Mouse (Mus musculus): ENCODE data around the gene Il1r2. TPM values are rescaled to one million over a fixed set of nuclear protein-coding genes. Genes with fewer than 3 reads are reported as not detected.

Gene Il1r2
- 1.6 and 2.1 TPM in 2 replicates for polyA plus RNA-seq (2015; fragmentation: Nextera tagmentation; extraction: Ambion mirVana)

DNA sequence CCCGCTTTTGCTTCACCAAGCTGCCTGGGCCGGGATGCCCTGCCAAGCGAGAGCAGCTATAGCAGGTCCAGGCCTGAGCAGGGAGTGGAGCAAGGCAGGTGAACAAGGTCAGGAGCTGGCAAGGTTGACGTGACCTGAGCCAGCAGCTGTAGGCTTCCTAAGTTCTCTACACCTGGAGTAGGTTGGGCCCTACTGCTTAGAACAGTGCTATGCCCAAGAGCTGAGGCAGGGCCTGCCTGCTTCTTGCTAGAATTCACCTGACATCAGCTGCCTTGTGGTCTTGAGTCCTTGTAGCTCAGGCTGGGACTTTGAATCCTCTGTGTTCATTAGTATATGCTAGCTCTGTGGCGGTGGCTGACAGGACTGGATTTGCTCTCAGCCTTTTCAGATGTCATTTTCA, at the start of gene Il1r2:
Gene Il1r2, plus strand, starts transcription at position 301 of the 400 bp plus-strand sequence.
- H3K4me2 ChIP-seq (replicated peaks; ENCODE audit: low read depth), result no peak within 1 kb of the TSS
- no peak for ATAC-seq
- WGBS, result 86% methylated on average over 5 of the region's 5 CpGs
- no peaks in the 10 kb centered on the region for H3K27me3 ChIP-seq (replicated peaks; ENCODE audit: control insufficient read depth, insufficient read depth, low read length)
- H3K9me3 ChIP-seq (ENCODE audit: control insufficient read depth), result no peaks in the 10 kb centered on the region
- no peak within 1 kb of the TSS for H3K9ac ChIP-seq (ENCODE audit: low read depth, low read length)
- H3K27ac ChIP-seq (ENCODE audit: low read depth, low read length), result no peak within 1 kb of the TSS
- no peak within 1 kb of the TSS for H3K4me3 ChIP-seq (ENCODE audit: low read depth, low read length)
- no peaks in the 10 kb centered on the region for H3K36me3 ChIP-seq (ENCODE audit: control insufficient read depth, insufficient read depth)
- no peak for TF ChIP-seq CTCF (IDR thresholded peaks at IDR 0.05; ENCODE audit: low read depth)
- H3K4me1 ChIP-seq (replicated peaks; ENCODE audit: control insufficient read depth, insufficient read depth, low read length), result no peaks in the 10 kb centered on the region

DNA sequence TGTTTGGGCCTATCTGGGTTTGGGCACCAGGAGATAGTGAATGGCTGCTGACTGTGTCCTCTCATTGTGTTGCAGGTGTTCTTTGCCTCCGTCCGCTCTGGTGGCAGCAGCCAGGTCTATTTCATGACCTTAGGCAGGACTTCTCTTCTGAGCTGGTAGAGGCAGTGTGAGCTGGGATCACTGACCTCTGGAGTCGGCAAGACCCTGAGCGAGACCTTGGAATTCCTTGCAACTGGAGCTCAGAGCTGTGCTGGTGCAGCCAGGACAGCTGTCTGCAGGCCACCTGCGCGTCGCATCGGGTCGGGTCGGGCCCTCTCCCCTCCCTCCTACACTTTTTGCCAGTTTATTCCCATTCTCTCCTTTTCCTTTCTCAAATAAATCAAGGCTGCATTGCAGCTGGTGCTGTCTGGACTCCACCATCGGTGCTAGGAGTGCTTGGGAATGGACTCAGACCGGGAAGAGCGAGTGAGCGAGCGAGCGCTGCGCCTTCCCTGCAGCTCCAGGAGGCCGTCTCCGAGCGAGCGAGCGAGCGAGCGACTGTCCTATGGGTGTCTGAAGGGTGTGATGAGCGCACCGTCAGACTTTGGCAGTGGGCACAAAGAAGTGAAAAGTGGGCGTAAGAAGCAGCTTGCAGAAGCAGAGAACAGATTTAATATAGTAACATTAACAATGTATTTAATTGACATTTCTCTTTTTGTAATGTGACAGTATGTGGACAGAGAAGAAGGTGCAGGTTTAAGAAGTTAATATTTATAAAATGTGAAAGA, 49.1 kb upstream of the Il1r2 start:
- peaks cover 50% of the 10 kb centered on the region for H3K36me3 ChIP-seq (ENCODE audit: control insufficient read depth, insufficient read depth)
- WGBS, result 91% methylated on average over 27 of the region's 27 CpGs
- ATAC-seq, result no peak

DNA sequence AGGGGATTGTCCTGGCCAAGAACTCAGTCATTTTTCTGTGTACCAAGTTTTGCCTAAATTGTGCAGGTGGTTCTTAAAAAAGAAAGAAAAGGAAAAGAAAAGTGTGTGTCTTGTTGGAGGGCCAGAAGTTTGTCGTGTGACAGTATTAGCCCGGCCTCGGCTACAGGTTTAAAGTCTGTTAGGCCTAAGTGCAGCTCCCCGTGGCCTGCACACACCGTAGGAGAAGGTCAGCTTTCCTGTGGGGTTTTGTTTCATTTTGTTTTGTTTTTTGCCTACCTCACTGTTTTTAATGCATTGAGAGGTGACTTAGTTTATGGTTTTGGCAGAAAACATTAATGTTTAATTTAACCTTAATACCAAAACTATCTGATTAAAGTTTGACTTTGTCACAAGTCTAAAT, 48.5 kb upstream of the Il1r2 start:
- no peak overlapping the region for H3K27ac ChIP-seq (ENCODE audit: low read depth, low read length)
- H3K36me3 ChIP-seq (ENCODE audit: control insufficient read depth, insufficient read depth), result peaks cover 44% of the 10 kb centered on the region
- no peak overlapping the region for H3K9ac ChIP-seq (ENCODE audit: low read depth, low read length)
- no peak for ATAC-seq
- H3K9me3 ChIP-seq (ENCODE audit: control insufficient read depth), result no peaks in the 10 kb centered on the region
- no peak for TF ChIP-seq CTCF (IDR thresholded peaks at IDR 0.05; ENCODE audit: low read depth)
- no peaks in the 10 kb centered on the region for H3K4me1 ChIP-seq (replicated peaks; ENCODE audit: control insufficient read depth, insufficient read depth, low read length)
- WGBS, result 91% methylated on average over 5 of the region's 5 CpGs
- no peak overlapping the region for H3K4me3 ChIP-seq (ENCODE audit: low read depth, low read length)
- no peak overlapping the region for H3K4me2 ChIP-seq (replicated peaks; ENCODE audit: low read depth)
- no peaks in the 10 kb centered on the region for H3K27me3 ChIP-seq (replicated peaks; ENCODE audit: control insufficient read depth, insufficient read depth, low read length)

More for the DNA sequence above, 49.1 kb upstream of the Il1r2 start:
- Histone ChIP-seq H3K4me2 (replicated peaks; ENCODE audit: low read depth) (no peak overlapping the region), H3K4me3 (ENCODE audit: low read depth, low read length) (no peak overlapping the region), H3K9me3 (ENCODE audit: control insufficient read depth) (no peaks in the 10 kb centered on the region), H3K4me1 (replicated peaks; ENCODE audit: control insufficient read depth, insufficient read depth, low read length) (no peaks in the 10 kb centered on the region), H3K27me3 (replicated peaks; ENCODE audit: control insufficient read depth, insufficient read depth, low read length) (no peaks in the 10 kb centered on the region), H3K27ac (ENCODE audit: low read depth, low read length) (0 out of 2 replicates have a peak overlapping the region, but pooled peaks have one; percentile 2), H3K9ac (ENCODE audit: low read depth, low read length) (no peak overlapping the region)
- no peak for TF ChIP-seq CTCF (IDR thresholded peaks at IDR 0.05; ENCODE audit: low read depth)

DNA sequence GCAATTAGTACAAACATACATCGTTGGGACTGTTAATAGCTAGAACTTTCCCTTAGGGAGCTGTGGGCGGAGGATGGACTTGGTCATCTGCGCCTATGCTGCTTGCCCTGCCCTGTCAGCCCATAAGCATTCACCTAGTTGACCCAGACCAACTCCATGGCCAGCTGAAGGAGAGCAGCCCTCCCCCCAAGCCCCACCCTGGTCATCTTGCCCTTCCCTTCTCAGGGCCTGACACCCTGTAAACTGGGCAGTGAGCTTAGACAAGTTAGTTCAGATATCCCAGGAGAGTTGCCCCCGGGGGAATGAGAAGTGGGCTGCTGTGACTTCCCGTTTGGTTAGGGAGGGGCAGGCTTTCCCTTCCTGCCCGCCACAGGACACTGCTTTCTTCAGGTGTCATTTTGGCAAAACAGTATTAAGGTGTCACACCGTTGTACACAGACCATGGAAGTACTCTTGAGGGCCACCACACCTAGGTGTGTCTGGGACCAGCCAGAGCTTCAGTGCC, 46.7 kb upstream of the Il1r2 start:
- Histone ChIP-seq H3K4me1 (replicated peaks; ENCODE audit: control insufficient read depth, insufficient read depth, low read length) (no peaks in the 10 kb centered on the region), H3K36me3 (ENCODE audit: control insufficient read depth, insufficient read depth) (peaks cover 39% of the 10 kb centered on the region), H3K27ac (ENCODE audit: low read depth, low read length) (no peak overlapping the region), H3K9me3 (ENCODE audit: control insufficient read depth) (no peaks in the 10 kb centered on the region), H3K4me2 (replicated peaks; ENCODE audit: low read depth) (no peak overlapping the region), H3K9ac (ENCODE audit: low read depth, low read length) (no peak overlapping the region), H3K27me3 (replicated peaks; ENCODE audit: control insufficient read depth, insufficient read depth, low read length) (no peaks in the 10 kb centered on the region), H3K4me3 (ENCODE audit: low read depth, low read length) (no peak overlapping the region)
- no peak for TF ChIP-seq CTCF (IDR thresholded peaks at IDR 0.05; ENCODE audit: low read depth)
- ATAC-seq, result peak; percentile 11; the same call in 1 of the 2 replicates
- 79% methylated on average over 7 of the region's 7 CpGs for WGBS

DNA sequence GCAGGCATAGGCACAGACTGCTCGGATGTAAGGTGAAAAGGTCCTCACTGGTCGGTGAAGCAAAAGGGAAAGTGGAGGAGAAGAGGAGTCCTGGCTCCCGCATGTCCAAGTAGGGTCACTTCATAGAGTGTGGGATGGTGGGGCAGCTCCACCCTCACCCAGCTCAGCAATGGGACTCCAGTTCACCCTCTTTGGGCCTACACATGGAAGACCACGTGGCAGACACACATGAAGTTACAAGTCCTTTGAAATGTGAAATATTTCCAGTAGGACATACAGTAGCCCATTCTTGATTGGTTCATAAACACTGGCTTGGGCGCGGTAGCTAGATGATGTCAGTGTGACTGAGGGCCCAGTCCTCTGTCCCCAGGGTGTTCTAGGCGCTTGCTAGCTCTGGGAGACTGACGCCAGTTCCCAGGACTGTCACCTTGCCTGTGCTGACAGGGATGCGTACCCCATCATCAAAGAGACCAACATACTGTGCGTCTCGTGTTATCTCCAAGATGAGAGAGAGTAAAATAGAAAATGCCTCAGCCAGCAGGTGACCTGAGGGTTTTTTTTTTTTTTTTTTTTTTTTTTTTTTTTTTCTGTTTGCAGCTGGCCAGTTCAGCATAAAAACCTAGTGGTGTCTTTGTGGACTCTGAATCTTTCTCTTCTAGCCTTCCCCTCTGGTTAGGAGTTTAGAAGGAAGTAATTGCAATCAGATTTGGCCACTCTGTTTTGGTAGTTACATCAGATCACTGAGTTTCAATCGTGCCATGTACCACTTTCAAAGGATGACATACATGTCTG, 45.5 kb upstream of the Il1r2 start:
- WGBS, result 87% methylated on average over 12 of the region's 12 CpGs
- H3K27me3 ChIP-seq (replicated peaks; ENCODE audit: control insufficient read depth, insufficient read depth, low read length), result no peaks in the 10 kb centered on the region
- no peak overlapping the region for H3K27ac ChIP-seq (ENCODE audit: low read depth, low read length)
- no peak for ATAC-seq
- H3K4me1 ChIP-seq (replicated peaks; ENCODE audit: control insufficient read depth, insufficient read depth, low read length), result no peaks in the 10 kb centered on the region
- TF ChIP-seq CTCF (IDR thresholded peaks at IDR 0.05; ENCODE audit: low read depth), result no peak
- no peak overlapping the region for H3K4me3 ChIP-seq (ENCODE audit: low read depth, low read length)
- H3K9me3 ChIP-seq (ENCODE audit: control insufficient read depth), result no peaks in the 10 kb centered on the region
- H3K4me2 ChIP-seq (replicated peaks; ENCODE audit: low read depth), result no peak overlapping the region
- H3K36me3 ChIP-seq (ENCODE audit: control insufficient read depth, insufficient read depth), result peaks cover 27% of the 10 kb centered on the region
- no peak overlapping the region for H3K9ac ChIP-seq (ENCODE audit: low read depth, low read length)

GRCm38 (mm10) chr1:40029597-40029996, 44.3 kb upstream of the Il1r2 start:
- no peak overlapping the region for H3K4me2 ChIP-seq (replicated peaks; ENCODE audit: low read depth)
- H3K4me1 ChIP-seq (replicated peaks; ENCODE audit: control insufficient read depth, insufficient read depth, low read length), result no peaks in the 10 kb centered on the region
- TF ChIP-seq CTCF (IDR thresholded peaks at IDR 0.05; ENCODE audit: low read depth), result no peak
- WGBS, result 86% methylated on average over 5 of the region's 5 CpGs
- H3K9ac ChIP-seq (ENCODE audit: low read depth, low read length), result no peak overlapping the region
- H3K27me3 ChIP-seq (replicated peaks; ENCODE audit: control insufficient read depth, insufficient read depth, low read length), result no peaks in the 10 kb centered on the region
- H3K4me3 ChIP-seq (ENCODE audit: low read depth, low read length), result no peak overlapping the region
- no peaks in the 10 kb centered on the region for H3K9me3 ChIP-seq (ENCODE audit: control insufficient read depth)
- no peak overlapping the region for H3K27ac ChIP-seq (ENCODE audit: low read depth, low read length)
- ATAC-seq, result no peak
- H3K36me3 ChIP-seq (ENCODE audit: control insufficient read depth, insufficient read depth), result peaks cover 16% of the 10 kb centered on the region
